Mouse (Mus musculus) brain, embryonic 14.5 days (tissue): ENCODE measurements at regions not wholly inside any gene's neighbourhood (a gene's known extent, or its start where the extent isn't known, plus 50 kb on each side); places are given as distances from the start of the nearest gene placed in this dataset.

Experiments used
- CTCF ChIP-seq: fragments of 200-500 bp; IDR thresholded peaks from 2 replicates; pipeline ENCODE4 v1.5.1; 2012; ENCODE audit warnings: inconsistent platforms, mild to moderate bottlenecking, moderate library complexity, borderline replicate concordance; ENCODE audit not compliant: insufficient read depth, insufficient read length; ENCODE audit errors: extremely low read depth
- POLR2A ChIP-seq: fragments of 200-500 bp; IDR thresholded peaks from 2 replicates; pipeline ENCODE4 v1.6.1; 2012; ENCODE audit warnings: mild to moderate bottlenecking, inconsistent platforms, borderline replicate concordance; ENCODE audit not compliant: poor library complexity, insufficient read depth, insufficient read length, severe bottlenecking; ENCODE audit errors: extremely low read depth

DNA sequence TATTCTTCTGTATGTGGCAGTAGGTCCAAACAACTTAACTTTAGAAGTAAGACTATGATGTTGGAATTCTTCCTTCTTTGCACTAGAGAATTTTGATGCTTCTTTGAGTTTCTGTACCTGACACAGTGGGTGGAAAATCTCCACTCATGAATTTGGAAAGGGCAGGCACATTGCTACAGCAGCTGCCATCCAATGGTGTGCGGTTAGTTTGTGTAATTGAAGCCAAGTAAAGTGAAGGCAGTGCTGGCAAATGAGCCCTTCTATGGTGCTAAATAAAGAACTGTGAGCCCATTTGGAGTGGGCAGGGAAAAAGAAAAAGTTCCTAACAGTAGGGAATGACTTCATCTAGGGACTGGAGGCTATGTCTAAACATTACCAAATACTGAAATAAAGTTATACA lies 3583.4 kb downstream of the 9330182O14Rik start:
- no peak for TF ChIP-seq CTCF
- no peak for TF ChIP-seq POLR2A
